Comparison of ENCODE assay signal across 7 mouse cellular contexts in genomic region chr2:169790439-169791131, GRCm38 (mm10).
DNase-seq lines count a peak whose midpoint lies in the region; ATAC-seq and TF ChIP-seq lines count a peak whose summit lies in the region.

No protein-coding gene starts in this region.

- H3K4me3 ChIP-seq in embryonic facial prominence, embryonic 13.5 days = peak overlapping the region; percentile 28
- H3K4me3 ChIP-seq in heart, adult 2 months = peak overlapping the region; percentile 33
- peak overlapping the region; percentile 0; the same call in 1 of the 2 replicates for H3K4me3 ChIP-seq in intestine, postnatal 0 days (ENCODE audit: low read depth, low read length)
- H3K4me3 ChIP-seq in liver, embryonic 11.5 days (ENCODE audit: low read depth, low read length) = no peak overlapping the region
- peak overlapping the region; percentile 26 for H3K4me3 ChIP-seq in midbrain, postnatal 0 days (ENCODE audit: low read depth, low read length)

- intact Hi-C loops in heart, adult 2 months (cut with DNase I) = loop anchor here (1.0 to 5.0 kb wide), 2 partner anchors 39 to 68 kb away; no protein-coding TSS in a partner anchor

- H3K4me1 ChIP-seq in embryonic facial prominence, embryonic 13.5 days = peaks cover 31% of the 10 kb centered on the region
- peaks cover 6% of the 10 kb centered on the region for H3K4me1 ChIP-seq in heart, adult 2 months (ENCODE audit: control insufficient read depth, insufficient read depth, low read length)
- H3K4me1 ChIP-seq in intestine, postnatal 0 days (replicated peaks; ENCODE audit: control insufficient read depth, insufficient read depth, low read length) = no peaks in the 10 kb centered on the region
- H3K4me1 ChIP-seq in liver, embryonic 11.5 days (replicated peaks; ENCODE audit: control insufficient read depth, insufficient read depth, low read length) = peaks cover 5% of the 10 kb centered on the region; the same call in 1 of the 2 replicates
- H3K4me1 ChIP-seq in midbrain, postnatal 0 days (ENCODE audit: insufficient read depth, low read length) = no peaks in the 10 kb centered on the region; the same call in 1 of the 2 replicates

- H3K9ac ChIP-seq in embryonic facial prominence, embryonic 13.5 days = peak overlapping the region; percentile 52; the same call in 1 of the 2 replicates
- peak overlapping the region; percentile 44; the same call in 1 of the 2 replicates for H3K9ac ChIP-seq in heart, adult 2 months (ENCODE audit: low read depth, low read length)
- H3K9ac ChIP-seq in intestine, postnatal 0 days (ENCODE audit: low read depth, low read length) = no peak overlapping the region
- no peak overlapping the region for H3K9ac ChIP-seq in liver, embryonic 11.5 days (ENCODE audit: low read depth, low read length)
- H3K9ac ChIP-seq in midbrain, postnatal 0 days (replicated peaks; ENCODE audit: low read length, poor library complexity, severe bottlenecking) = peak overlapping the region; percentile 39

- peak overlapping the region; percentile 59 for H3K4me2 ChIP-seq in embryonic facial prominence, embryonic 13.5 days
- peak overlapping the region; percentile 54 for H3K4me2 ChIP-seq in intestine, postnatal 0 days (replicated peaks; ENCODE audit: low read depth)
- peak overlapping the region; percentile 49 for H3K4me2 ChIP-seq in liver, embryonic 11.5 days
- H3K4me2 ChIP-seq in midbrain, postnatal 0 days (ENCODE audit: low read depth, low read length, poor library complexity, severe bottlenecking) = peak overlapping the region; percentile 54

- TF ChIP-seq EP300 in heart, adult 2 months (IDR thresholded peaks at IDR 0.05; ENCODE audit: insufficient read depth, low read depth, low read length) = peak; percentile 16; the same call in 1 of the 2 replicates

- H3K36me3 ChIP-seq in embryonic facial prominence, embryonic 13.5 days = no peaks in the 10 kb centered on the region
- H3K36me3 ChIP-seq in heart, adult 2 months (ENCODE audit: control insufficient read depth, insufficient read depth, low read length) = no peaks in the 10 kb centered on the region
- H3K36me3 ChIP-seq in intestine, postnatal 0 days (ENCODE audit: control insufficient read depth, insufficient read depth) = no peaks in the 10 kb centered on the region
- no peaks in the 10 kb centered on the region for H3K36me3 ChIP-seq in liver, embryonic 11.5 days (ENCODE audit: control insufficient read depth, insufficient read depth, low read length)
- no peaks in the 10 kb centered on the region for H3K36me3 ChIP-seq in midbrain, postnatal 0 days (ENCODE audit: insufficient read depth, low read length)

- WGBS in embryonic facial prominence, embryonic 13.5 days = under 1% methylated on average over 12 of the region's 12 CpGs
- 3% methylated on average over 12 of the region's 12 CpGs for WGBS in heart, adult 2 months
- 5% methylated on average over 12 of the region's 12 CpGs for WGBS in intestine, postnatal 0 days
- WGBS in liver, embryonic 11.5 days = 5% methylated on average over 12 of the region's 12 CpGs
- WGBS in midbrain, postnatal 0 days = 5% methylated on average over 12 of the region's 12 CpGs

- no peak for TF ChIP-seq POLR2A in heart, adult 2 months (IDR thresholded peaks at IDR 0.05; ENCODE audit: insufficient read depth, low read depth, low read length)

- no peaks in the 10 kb centered on the region for H3K9me3 ChIP-seq in embryonic facial prominence, embryonic 13.5 days
- no peaks in the 10 kb centered on the region for H3K9me3 ChIP-seq in intestine, postnatal 0 days (ENCODE audit: control insufficient read depth)
- no peaks in the 10 kb centered on the region for H3K9me3 ChIP-seq in liver, embryonic 11.5 days (ENCODE audit: control insufficient read depth, low read length)
- H3K9me3 ChIP-seq in midbrain, postnatal 0 days (ENCODE audit: low read length) = no peaks in the 10 kb centered on the region

- no peaks in the 10 kb centered on the region for H3K27me3 ChIP-seq in embryonic facial prominence, embryonic 13.5 days
- no peaks in the 10 kb centered on the region for H3K27me3 ChIP-seq in heart, adult 2 months (ENCODE audit: control insufficient read depth, insufficient read depth, low read length)
- H3K27me3 ChIP-seq in intestine, postnatal 0 days (replicated peaks; ENCODE audit: control insufficient read depth, insufficient read depth, low read length) = no peaks in the 10 kb centered on the region
- H3K27me3 ChIP-seq in liver, embryonic 11.5 days (replicated peaks; ENCODE audit: control insufficient read depth, insufficient read depth, low read length) = no peaks in the 10 kb centered on the region
- H3K27me3 ChIP-seq in midbrain, postnatal 0 days (ENCODE audit: insufficient read depth, low read length) = no peaks in the 10 kb centered on the region

- DNase-seq in adrenal gland, adult 18-20 months (ENCODE audit: low spot score in 2 of 2) = peak; percentile 51 to 59
- DNase-seq in heart, adult 2 months = peak; percentile 77 to 82
- DNase-seq in liver, embryonic 11.5 days (ENCODE audit: low spot score) = peak; percentile 62
- DNase-seq in midbrain, postnatal 0 days (ENCODE audit: low spot score) = peak; percentile 74
- DNase-seq in testis, postnatal 10 days (ENCODE audit: low spot score) = peak; percentile 60

- TF ChIP-seq CTCF in heart, adult 2 months (IDR thresholded peaks at IDR 0.05) = no peak
- TF ChIP-seq CTCF in intestine, postnatal 0 days (IDR thresholded peaks at IDR 0.05; ENCODE audit: low read depth) = no peak
- no peak; the same call in 1 of the 2 replicates for TF ChIP-seq CTCF in midbrain, postnatal 0 days (IDR thresholded peaks at IDR 0.05)

- H3K79me2 ChIP-seq in heart, adult 2 months (replicated peaks; ENCODE audit: control insufficient read depth, insufficient read depth, low read length) = no peaks in the 10 kb centered on the region; the same call in 1 of the 2 replicates

- ATAC-seq in embryonic facial prominence, embryonic 13.5 days (ENCODE audit: insufficient number of reproducible peaks, insufficient read depth, low FRiP score, low TSS enrichment, low read depth) = peak; percentile 85
- ATAC-seq in intestine, postnatal 0 days = no peak
- ATAC-seq in liver, embryonic 11.5 days (replicated peaks; ENCODE audit: low FRiP score) = no peak; the same call in 1 of the 2 replicates
- peak; percentile 41 for ATAC-seq in midbrain, postnatal 0 days (ENCODE audit: low FRiP score)

- H3K27ac ChIP-seq in embryonic facial prominence, embryonic 13.5 days = peak overlapping the region; percentile 19; the same call in 1 of the 2 replicates
- H3K27ac ChIP-seq in heart, adult 2 months = peak overlapping the region; percentile 55
- H3K27ac ChIP-seq in intestine, postnatal 0 days (ENCODE audit: low read depth, low read length) = no peak overlapping the region
- peak overlapping the region; percentile 21; the same call in 1 of the 2 replicates for H3K27ac ChIP-seq in liver, embryonic 11.5 days (ENCODE audit: low read depth, low read length)
- 0 out of 2 replicates have a peak overlapping the region, but pooled peaks have one; percentile 12 for H3K27ac ChIP-seq in midbrain, postnatal 0 days (ENCODE audit: low read depth, low read length)

Comparison
In these comparisons a context has a peak if more than half of its experiments do, and no peak if none do; other contexts are left out.
1. ATAC-seq: peak in embryonic facial prominence, embryonic 13.5 days (single experiment) and midbrain, postnatal 0 days (single experiment); none in intestine, postnatal 0 days (single experiment) and liver, embryonic 11.5 days (single experiment).
2. H3K9ac ChIP-seq: peak in embryonic facial prominence, embryonic 13.5 days (single experiment), heart, adult 2 months (single experiment) and midbrain, postnatal 0 days (single experiment); none in intestine, postnatal 0 days (single experiment) and liver, embryonic 11.5 days (single experiment).
3. Peak in every context shown above with its lines, with median percentiles within 50 percentile points of each other: DNase-seq and H3K4me2 ChIP-seq.